ENCODE assay signal across 10 mouse cellular contexts in the genomic region with DNA sequence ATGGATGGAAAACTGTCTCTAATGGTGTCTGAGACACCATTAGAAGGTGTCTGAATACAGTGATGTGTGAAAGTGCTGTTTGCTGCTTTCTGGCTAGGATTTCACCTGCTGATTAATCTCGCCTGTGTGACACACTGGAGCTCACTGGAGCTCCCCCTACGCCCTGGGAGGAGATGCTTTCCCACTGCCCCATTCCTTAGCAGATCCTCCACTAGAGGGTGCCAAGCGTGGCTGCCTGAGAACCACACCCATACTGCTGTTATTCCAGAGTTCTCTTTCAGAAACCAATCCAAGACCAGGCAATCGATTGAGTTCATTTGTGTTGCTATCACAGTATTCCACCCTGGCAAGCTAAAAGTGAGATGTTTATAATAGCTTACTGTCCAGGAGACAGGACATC.
DNase-seq lines count a peak whose midpoint lies in the region; ATAC-seq lines count a peak whose summit lies in the region.
"Had no signal": no experiment of that assay in that cellular context is flagged by ENCODE, and none has a peak within 500 bp of the region (broad histone marks: within the 10 kb centered on the region; RNA-seq: fewer than 3 reads in every experiment).

No protein-coding gene starts in this region.

- H3K4me3 ChIP-seq in kidney, embryonic 16.5 days (ENCODE audit: low read length): no peak overlapping the region
- H3K4me3 ChIP-seq: neural tube, embryonic 12.5 days had no signal

- H3K36me3 ChIP-seq in kidney, embryonic 16.5 days (ENCODE audit: insufficient read depth, low read length): no peaks in the 10 kb centered on the region
- H3K36me3 ChIP-seq: neural tube, embryonic 12.5 days had no signal

- no peak overlapping the region for H3K4me2 ChIP-seq in kidney, embryonic 16.5 days (replicated peaks; ENCODE audit: low read depth, low read length)
- H3K4me2 ChIP-seq: neural tube, embryonic 12.5 days had no signal

- DNase-seq in cerebellum, postnatal 10 days: peak; percentile 60 to 65
- DNase-seq in cerebellum, adult 8-10 months: no peak
- DNase-seq in kidney, postnatal 14 days: no peak
- DNase-seq in urinary bladder, postnatal 14 days (ENCODE audit: low spot score): peak; percentile 6
- no peak for DNase-seq in urinary bladder, postnatal 4 days (ENCODE audit: low spot score in 2 of 2)
- no peak for DNase-seq in thymus, postnatal 4 days
- DNase-seq: lung, postnatal 36 days had no signal

- H3K4me1 ChIP-seq in kidney, embryonic 16.5 days (ENCODE audit: insufficient read depth, low read length): no peaks in the 10 kb centered on the region
- H3K4me1 ChIP-seq: neural tube, embryonic 12.5 days had no signal

- H3K9me3 ChIP-seq in kidney, embryonic 16.5 days (ENCODE audit: low read length): no peaks in the 10 kb centered on the region
- H3K9me3 ChIP-seq: neural tube, embryonic 12.5 days had no signal

- ATAC-seq in kidney, embryonic 16.5 days (ENCODE audit: low FRiP score, low TSS enrichment): 0 out of 2 replicates have a peak, but pooled peaks have one; percentile 19
- ATAC-seq in megakaryocyte progenitor cell, adult 5-6 weeks (replicated peaks; ENCODE audit: poor library complexity): no peak

- H3K27ac ChIP-seq in kidney, embryonic 16.5 days (ENCODE audit: low read length): no peak overlapping the region
- H3K27ac ChIP-seq: neural tube, embryonic 12.5 days had no signal

- no peak overlapping the region for H3K9ac ChIP-seq in kidney, embryonic 16.5 days (replicated peaks; ENCODE audit: low read length)
- H3K9ac ChIP-seq: neural tube, embryonic 12.5 days had no signal

- 34% methylated on average over 4 of the region's 4 CpGs for WGBS in kidney, embryonic 16.5 days

- no peaks in the 10 kb centered on the region for H3K27me3 ChIP-seq in kidney, embryonic 16.5 days (ENCODE audit: insufficient read depth, low read length)
- H3K27me3 ChIP-seq: neural tube, embryonic 12.5 days had no signal

Comparison
In these comparisons a context has a peak if more than half of its experiments do, and no peak if none do; other contexts are left out.
1. DNase-seq: peak in cerebellum, postnatal 10 days (2 of 2) and urinary bladder, postnatal 14 days (single experiment); none in cerebellum, adult 8-10 months (single experiment), kidney, postnatal 14 days (single experiment), urinary bladder, postnatal 4 days (0 of 2) and thymus, postnatal 4 days (single experiment).